Mouse (Mus musculus) ES-Bruce4 (cell line): Measurements from ENCODE around the gene Gm10037.

Experiments used
- CTCF ChIP-seq: IDR thresholded peaks from one replicate; pipeline ENCODE4 v1.8.1; 2011; ENCODE audit warnings: low read depth, low read length
- EP300 ChIP-seq: IDR thresholded peaks from 2 replicates; pipeline ENCODE4 v1.6.1; 2011; ENCODE audit warnings: low read depth, low read length; ENCODE audit not compliant: insufficient read depth
- POLR2A ChIP-seq: IDR thresholded peaks from one replicate; pipeline ENCODE4 v1.8.1; 2011; ENCODE audit warnings: low read length; ENCODE audit not compliant: insufficient read depth

DNA sequence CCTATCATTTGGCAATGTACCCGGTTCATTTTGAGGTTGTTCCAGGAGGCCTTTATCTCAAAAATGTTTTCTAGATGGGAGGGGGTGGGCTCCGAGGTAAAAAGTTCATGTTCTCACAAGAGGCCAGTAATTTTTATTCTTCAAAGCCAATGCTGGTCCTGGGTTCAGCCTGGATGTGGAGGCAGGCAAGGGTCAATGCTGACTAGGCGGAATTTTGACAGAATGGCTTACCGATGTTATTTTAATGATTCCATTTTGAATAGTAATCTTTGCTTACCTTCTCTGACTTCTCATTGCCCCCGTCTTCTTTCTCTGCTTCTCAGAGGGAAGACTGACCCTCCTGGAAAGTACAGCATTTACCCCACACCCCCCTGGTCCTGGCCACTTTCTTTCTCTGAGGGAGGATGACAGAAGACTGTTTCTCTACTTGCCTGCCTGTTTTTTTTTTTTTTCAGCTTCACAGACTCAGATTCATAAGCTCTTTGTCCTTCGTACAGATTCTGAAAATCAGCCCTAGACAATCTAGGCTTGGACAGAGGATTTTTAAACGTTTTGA lies 45.9 kb downstream of the Gm10037 start:
- TF ChIP-seq CTCF = no peak
- no peak for TF ChIP-seq EP300
- no peak for TF ChIP-seq POLR2A
